Mouse (Mus musculus): ENCODE results near the gene Mpp3. TPM values are rescaled to one million over a fixed set of nuclear protein-coding genes. Genes with fewer than 3 reads are reported as not detected.

Mpp3 gene
- polyA plus RNA-seq, 1 experiment from 2014 or later = 7.1 TPM

- Histone ChIP-seq H3K9ac (replicated peaks; ENCODE audit: low read depth, low read length) (no peak overlapping the region), H3K27ac (ENCODE audit: low read length) (no peak overlapping the region), H3K9me3 (ENCODE audit: control insufficient read depth, low read depth, low read length) (no peaks in the 10 kb centered on the region), H3K36me3 (ENCODE audit: control insufficient read depth, insufficient read depth, low read length) (no peaks in the 10 kb centered on the region), H3K4me3 (ENCODE audit: low read depth, low read length) (peak overlapping the region; percentile 31), H3K4me2 (replicated peaks; ENCODE audit: low read depth, low read length) (peak overlapping the region; percentile 69), H3K27me3 (ENCODE audit: control insufficient read depth, insufficient read depth, low read length) (no peaks in the 10 kb centered on the region), H3K4me1 (ENCODE audit: control insufficient read depth, insufficient read depth, low read length) (peaks cover 3% of the 10 kb centered on the region; the same call in 1 of the 2 replicates)
- ATAC-seq (ENCODE audit: insufficient number of reproducible peaks, insufficient read depth, low FRiP score, low read depth) = peak; percentile 59; the same call in 1 of the 2 replicates
- WGBS = 5% methylated on average over 23 of the region's 23 CpGs
These were observed 33.1 kb upstream of the Mpp3 start for GRCm38 (mm10) chr11:102061236-102061940.

GRCm38 (mm10) chr11:102053847-102054246 is 25.6 kb upstream of the Mpp3 start:
- H3K9ac ChIP-seq (replicated peaks; ENCODE audit: low read depth, low read length) = no peak overlapping the region

DNA sequence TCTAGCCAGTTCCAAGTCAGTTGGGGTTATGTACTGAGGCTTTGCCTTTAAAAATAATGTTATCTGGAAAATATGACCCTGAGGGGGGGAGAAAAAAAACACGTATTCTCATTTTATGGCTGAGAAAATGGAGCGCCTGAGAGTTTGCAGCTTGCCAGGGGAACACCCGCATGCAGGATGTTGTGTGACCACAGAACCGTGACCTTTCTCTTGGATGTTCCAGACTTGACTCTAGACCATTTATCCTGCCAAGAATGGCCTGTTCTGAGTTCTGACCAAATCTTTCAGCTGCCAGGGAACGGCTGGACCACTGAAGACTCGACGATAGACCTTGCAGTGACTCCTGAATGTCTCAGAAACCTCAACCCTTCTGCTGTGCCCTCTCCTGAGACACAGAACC is 24.9 kb upstream of the Mpp3 start:
- Histone ChIP-seq H3K9ac (replicated peaks; ENCODE audit: low read depth, low read length) (no peak overlapping the region), H3K36me3 (ENCODE audit: control insufficient read depth, insufficient read depth, low read length) (no peaks in the 10 kb centered on the region), H3K4me2 (replicated peaks; ENCODE audit: low read depth, low read length) (no peak overlapping the region), H3K27me3 (ENCODE audit: control insufficient read depth, insufficient read depth, low read length) (no peaks in the 10 kb centered on the region), H3K4me1 (ENCODE audit: control insufficient read depth, insufficient read depth, low read length) (no peaks in the 10 kb centered on the region), H3K4me3 (ENCODE audit: low read depth, low read length) (no peak overlapping the region), H3K9me3 (ENCODE audit: control insufficient read depth, low read depth, low read length) (no peaks in the 10 kb centered on the region), H3K27ac (ENCODE audit: low read length) (no peak overlapping the region)
- ATAC-seq (ENCODE audit: insufficient number of reproducible peaks, insufficient read depth, low FRiP score, low read depth) = no peak
- 73% methylated on average over 7 of the region's 7 CpGs for WGBS

More at GRCm38 (mm10) chr11:102053847-102054246, 25.6 kb upstream of the Mpp3 start:
- Histone ChIP-seq H3K4me1 (ENCODE audit: control insufficient read depth, insufficient read depth, low read length) (no peaks in the 10 kb centered on the region), H3K36me3 (ENCODE audit: control insufficient read depth, insufficient read depth, low read length) (no peaks in the 10 kb centered on the region), H3K9me3 (ENCODE audit: control insufficient read depth, low read depth, low read length) (no peaks in the 10 kb centered on the region), H3K27ac (ENCODE audit: low read length) (no peak overlapping the region), H3K4me3 (ENCODE audit: low read depth, low read length) (no peak overlapping the region), H3K27me3 (ENCODE audit: control insufficient read depth, insufficient read depth, low read length) (no peaks in the 10 kb centered on the region), H3K4me2 (replicated peaks; ENCODE audit: low read depth, low read length) (no peak overlapping the region)
- WGBS = 26% methylated on average over 9 of the region's 9 CpGs
- ATAC-seq (ENCODE audit: insufficient number of reproducible peaks, insufficient read depth, low FRiP score, low read depth) = no peak

DNA sequence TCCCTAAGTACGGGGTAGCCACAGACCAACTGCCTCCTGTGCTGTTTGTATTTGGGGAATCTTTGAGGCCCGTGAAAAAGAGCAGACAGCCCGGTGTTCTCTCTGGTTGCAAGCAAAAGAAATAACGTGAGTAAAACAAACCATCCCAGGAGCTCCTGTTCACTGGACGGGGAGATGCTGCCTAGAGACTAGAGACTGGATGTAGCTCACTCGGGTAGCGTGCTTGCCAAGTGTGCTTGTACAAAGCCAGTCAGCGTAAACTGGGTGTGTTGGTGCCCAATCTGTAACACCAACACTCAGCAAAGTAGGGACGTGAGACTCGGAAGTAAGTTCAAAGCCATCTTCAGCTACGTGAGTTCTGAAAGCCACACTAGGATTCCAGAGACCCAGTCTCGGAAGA is 24.4 kb upstream of the Mpp3 start:
- ATAC-seq (ENCODE audit: insufficient number of reproducible peaks, insufficient read depth, low FRiP score, low read depth) = no peak
- H3K27me3 ChIP-seq (ENCODE audit: control insufficient read depth, insufficient read depth, low read length) = no peaks in the 10 kb centered on the region
- no peaks in the 10 kb centered on the region for H3K9me3 ChIP-seq (ENCODE audit: control insufficient read depth, low read depth, low read length)
- no peak overlapping the region for H3K9ac ChIP-seq (replicated peaks; ENCODE audit: low read depth, low read length)
- H3K4me2 ChIP-seq (replicated peaks; ENCODE audit: low read depth, low read length) = no peak overlapping the region
- H3K36me3 ChIP-seq (ENCODE audit: control insufficient read depth, insufficient read depth, low read length) = no peaks in the 10 kb centered on the region
- no peak overlapping the region for H3K27ac ChIP-seq (ENCODE audit: low read length)
- no peaks in the 10 kb centered on the region for H3K4me1 ChIP-seq (ENCODE audit: control insufficient read depth, insufficient read depth, low read length)
- WGBS = 77% methylated on average over 12 of the region's 12 CpGs
- H3K4me3 ChIP-seq (ENCODE audit: low read depth, low read length) = no peak overlapping the region

DNA sequence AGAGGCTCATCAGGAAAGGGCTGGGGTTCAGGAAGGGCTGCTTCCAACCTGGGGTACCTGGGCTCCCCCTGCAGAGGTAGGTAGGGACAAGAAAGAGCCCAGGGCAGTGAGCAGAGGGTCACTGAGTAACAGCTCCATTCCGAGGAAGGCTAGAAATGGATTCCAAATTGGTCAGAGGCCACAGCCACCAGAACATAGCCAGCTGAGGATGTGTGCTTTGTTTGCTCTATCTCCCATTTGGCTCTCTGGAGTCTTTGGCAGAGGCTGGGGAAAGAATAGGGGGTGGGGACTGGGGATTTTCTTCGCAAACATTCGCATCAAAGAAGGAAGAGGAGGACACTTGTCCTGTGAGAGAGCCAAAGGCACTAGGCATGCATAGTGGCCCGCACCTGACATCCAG is 23.7 kb upstream of the Mpp3 start:
- no peak overlapping the region for H3K4me2 ChIP-seq (replicated peaks; ENCODE audit: low read depth, low read length)
- ATAC-seq (ENCODE audit: insufficient number of reproducible peaks, insufficient read depth, low FRiP score, low read depth) = no peak
- H3K4me1 ChIP-seq (ENCODE audit: control insufficient read depth, insufficient read depth, low read length) = no peaks in the 10 kb centered on the region
- H3K27me3 ChIP-seq (ENCODE audit: control insufficient read depth, insufficient read depth, low read length) = no peaks in the 10 kb centered on the region
- WGBS = 36% methylated on average over 4 of the region's 4 CpGs
- no peak overlapping the region for H3K9ac ChIP-seq (replicated peaks; ENCODE audit: low read depth, low read length)
- H3K9me3 ChIP-seq (ENCODE audit: control insufficient read depth, low read depth, low read length) = no peaks in the 10 kb centered on the region
- no peaks in the 10 kb centered on the region for H3K36me3 ChIP-seq (ENCODE audit: control insufficient read depth, insufficient read depth, low read length)
- no peak overlapping the region for H3K4me3 ChIP-seq (ENCODE audit: low read depth, low read length)
- H3K27ac ChIP-seq (ENCODE audit: low read length) = no peak overlapping the region

DNA sequence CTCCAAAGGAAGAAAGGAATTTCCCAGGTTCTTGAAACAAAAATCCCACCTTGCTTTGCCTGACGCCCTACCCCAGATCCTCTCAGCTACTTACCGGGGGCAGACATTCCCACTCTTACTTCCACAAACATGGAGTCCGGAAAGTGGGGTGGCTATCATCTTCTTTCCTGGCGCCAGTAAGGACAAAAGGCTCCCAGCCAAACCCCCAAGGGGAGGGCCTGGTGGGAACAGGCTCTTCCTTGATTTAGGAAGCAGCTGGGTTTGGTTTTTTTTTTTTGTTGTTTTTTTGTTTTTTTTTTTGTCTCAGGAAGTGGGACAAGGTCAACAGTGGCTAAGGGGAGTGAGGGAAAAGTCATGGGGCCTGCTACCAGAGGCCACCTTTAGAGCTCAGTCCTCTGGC is 23.3 kb upstream of the Mpp3 start:
- no peak overlapping the region for H3K4me3 ChIP-seq (ENCODE audit: low read depth, low read length)
- no peak for ATAC-seq (ENCODE audit: insufficient number of reproducible peaks, insufficient read depth, low FRiP score, low read depth)

DNA sequence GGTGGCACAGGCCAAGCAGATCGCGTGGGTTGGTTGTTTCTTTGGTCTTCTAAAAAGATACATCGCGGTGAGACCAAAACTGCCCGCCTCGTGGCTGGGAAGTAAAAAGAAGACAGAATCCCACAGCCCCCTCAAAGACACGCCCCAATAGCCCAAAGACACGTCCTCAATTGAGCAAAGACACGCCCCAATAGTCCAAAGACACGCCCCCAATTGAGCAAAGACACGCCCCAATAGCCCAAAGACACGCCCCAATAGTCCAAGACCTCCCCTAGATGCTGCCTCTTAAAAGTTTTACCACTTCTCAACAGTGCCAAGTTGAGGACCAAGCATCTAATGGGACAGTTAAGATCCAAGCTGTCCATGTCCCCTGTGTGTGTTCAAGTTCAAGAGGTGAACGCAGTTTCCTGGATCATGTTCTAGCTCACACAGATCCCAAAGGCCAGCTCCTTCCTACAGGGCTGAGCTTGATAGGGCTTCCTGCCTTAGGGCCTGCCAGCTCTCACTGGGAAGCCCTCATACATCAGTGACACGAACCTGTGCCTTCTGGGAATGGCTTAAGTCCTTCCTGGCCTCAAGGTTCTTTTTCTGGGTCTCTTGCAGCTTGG is 21.7 kb upstream of the Mpp3 start:
- 58% methylated on average over 14 of the region's 14 CpGs for WGBS
- H3K27ac ChIP-seq (ENCODE audit: low read length) = no peak overlapping the region
- no peak overlapping the region for H3K4me2 ChIP-seq (replicated peaks; ENCODE audit: low read depth, low read length)
- H3K4me3 ChIP-seq (ENCODE audit: low read depth, low read length) = no peak overlapping the region
- no peaks in the 10 kb centered on the region for H3K36me3 ChIP-seq (ENCODE audit: control insufficient read depth, insufficient read depth, low read length)
- ATAC-seq (ENCODE audit: insufficient number of reproducible peaks, insufficient read depth, low FRiP score, low read depth) = no peak
- H3K27me3 ChIP-seq (ENCODE audit: control insufficient read depth, insufficient read depth, low read length) = no peaks in the 10 kb centered on the region
- H3K4me1 ChIP-seq (ENCODE audit: control insufficient read depth, insufficient read depth, low read length) = no peaks in the 10 kb centered on the region
- peaks cover 6% of the 10 kb centered on the region; the same call in 1 of the 2 replicates for H3K9me3 ChIP-seq (ENCODE audit: control insufficient read depth, low read depth, low read length)
- H3K9ac ChIP-seq (replicated peaks; ENCODE audit: low read depth, low read length) = no peak overlapping the region

More for the DNA sequence above, 23.3 kb upstream of the Mpp3 start:
- Histone ChIP-seq H3K36me3 (ENCODE audit: control insufficient read depth, insufficient read depth, low read length) (no peaks in the 10 kb centered on the region), H3K27ac (ENCODE audit: low read length) (no peak overlapping the region), H3K4me2 (replicated peaks; ENCODE audit: low read depth, low read length) (no peak overlapping the region), H3K9ac (replicated peaks; ENCODE audit: low read depth, low read length) (no peak overlapping the region), H3K4me1 (ENCODE audit: control insufficient read depth, insufficient read depth, low read length) (no peaks in the 10 kb centered on the region), H3K27me3 (ENCODE audit: control insufficient read depth, insufficient read depth, low read length) (no peaks in the 10 kb centered on the region), H3K9me3 (ENCODE audit: control insufficient read depth, low read depth, low read length) (no peaks in the 10 kb centered on the region)
- WGBS = 64% methylated on average over 4 of the region's 4 CpGs

- Histone ChIP-seq H3K27ac (ENCODE audit: low read length) (no peak overlapping the region), H3K27me3 (ENCODE audit: control insufficient read depth, insufficient read depth, low read length) (no peaks in the 10 kb centered on the region), H3K9ac (replicated peaks; ENCODE audit: low read depth, low read length) (no peak overlapping the region), H3K36me3 (ENCODE audit: control insufficient read depth, insufficient read depth, low read length) (no peaks in the 10 kb centered on the region), H3K4me3 (ENCODE audit: low read depth, low read length) (no peak overlapping the region), H3K4me2 (replicated peaks; ENCODE audit: low read depth, low read length) (no peak overlapping the region), H3K4me1 (ENCODE audit: control insufficient read depth, insufficient read depth, low read length) (no peaks in the 10 kb centered on the region), H3K9me3 (ENCODE audit: control insufficient read depth, low read depth, low read length) (peaks cover 6% of the 10 kb centered on the region; the same call in 1 of the 2 replicates)
- WGBS = 82% methylated on average over 9 of the region's 9 CpGs
- ATAC-seq (ENCODE audit: insufficient number of reproducible peaks, insufficient read depth, low FRiP score, low read depth) = no peak
These were observed 18.3 kb upstream of the Mpp3 start for GRCm38 (mm10) chr11:102046607-102047006.
